ENCODE assay signal across 10 mouse cellular contexts in the genomic region with DNA sequence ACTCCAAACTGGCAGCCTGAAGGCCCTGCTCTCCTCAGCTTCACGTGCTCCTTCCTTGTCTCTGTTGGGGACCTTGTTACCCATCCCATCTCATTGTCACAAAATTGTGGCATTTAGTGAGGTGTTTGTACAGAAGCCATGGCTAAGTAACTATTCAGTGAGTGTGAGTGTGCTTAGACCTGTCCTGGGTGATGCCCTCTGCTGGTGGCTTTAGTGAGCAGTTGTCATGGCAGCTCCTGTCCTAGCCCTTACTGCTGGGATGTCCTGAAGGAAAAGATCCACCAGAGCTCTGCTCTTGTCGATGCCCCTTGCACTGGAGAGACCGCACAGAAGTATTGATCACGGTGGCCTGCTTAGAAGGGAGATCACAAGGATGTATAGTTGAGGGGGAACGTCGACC. TPM values are rescaled to one million over a fixed set of nuclear protein-coding genes. Genes with fewer than 3 reads are reported as not detected.
DNase-seq lines count a peak whose midpoint lies in the region; ATAC-seq and TF ChIP-seq lines count a peak whose summit lies in the region.
"Had no signal": no experiment of that assay in that cellular context is flagged by ENCODE, and none has a peak within 500 bp of the region (broad histone marks: within the 10 kb centered on the region; RNA-seq: fewer than 3 reads in every experiment).

No protein-coding gene starts in this region.

- H3K4me1 ChIP-seq in kidney, postnatal 0 days (replicated peaks; ENCODE audit: insufficient read depth, low read length) = no peaks in the 10 kb centered on the region
- H3K4me1 ChIP-seq in kidney, embryonic 14.5 days (ENCODE audit: control insufficient read depth, insufficient read depth, low read length) = no peaks in the 10 kb centered on the region
- peaks cover 2% of the 10 kb centered on the region; the same call in 1 of the 2 replicates for H3K4me1 ChIP-seq in G1E (ENCODE audit: insufficient read depth, low read depth, low read length)
- no peaks in the 10 kb centered on the region for H3K4me1 ChIP-seq in lung, postnatal 0 days (ENCODE audit: insufficient read depth, low read depth, low read length)
- no peaks in the 10 kb centered on the region for H3K4me1 ChIP-seq in limb, embryonic 10.5 days

- no peak overlapping the region for H3K4me2 ChIP-seq in kidney, postnatal 0 days (ENCODE audit: low read length)
- H3K4me2 ChIP-seq in kidney, embryonic 14.5 days (replicated peaks; ENCODE audit: low read depth, low read length) = no peak overlapping the region
- H3K4me2 ChIP-seq in lung, postnatal 0 days (replicated peaks; ENCODE audit: low read depth, low read length) = no peak overlapping the region
- H3K4me2 ChIP-seq: liver, embryonic 13.5 days had no signal

- H3K36me3 ChIP-seq in kidney, postnatal 0 days (ENCODE audit: insufficient read depth, low read length) = peaks cover 54% of the 10 kb centered on the region
- peaks cover 59% of the 10 kb centered on the region for H3K36me3 ChIP-seq in kidney, embryonic 14.5 days (ENCODE audit: control insufficient read depth, insufficient read depth, low read length)
- peaks cover 97% of the 10 kb centered on the region for H3K36me3 ChIP-seq in G1E (replicated peaks)
- H3K36me3 ChIP-seq in lung, postnatal 0 days (ENCODE audit: insufficient read depth, low read length) = peaks cover 55% of the 10 kb centered on the region; the same call in 1 of the 2 replicates
- H3K36me3 ChIP-seq in limb, embryonic 10.5 days = peaks cover 78% of the 10 kb centered on the region

- no peaks in the 10 kb centered on the region for H3K27me3 ChIP-seq in kidney, postnatal 0 days (ENCODE audit: insufficient read depth, low read length)
- no peaks in the 10 kb centered on the region for H3K27me3 ChIP-seq in kidney, embryonic 14.5 days (ENCODE audit: control insufficient read depth, insufficient read depth, low read length)
- no peaks in the 10 kb centered on the region for H3K27me3 ChIP-seq in G1E (ENCODE audit: insufficient read depth, low read length)
- no peaks in the 10 kb centered on the region for H3K27me3 ChIP-seq in lung, postnatal 0 days (replicated peaks; ENCODE audit: insufficient read depth, low read length)
- no peaks in the 10 kb centered on the region for H3K27me3 ChIP-seq in limb, embryonic 10.5 days (ENCODE audit: low read depth, poor library complexity, severe bottlenecking)
- H3K27me3 ChIP-seq: liver, embryonic 13.5 days had no signal

- no peak for ATAC-seq in kidney, postnatal 0 days (replicated peaks; ENCODE audit: low FRiP score, low read depth)
- no peak for ATAC-seq in kidney, embryonic 14.5 days (ENCODE audit: low FRiP score, low TSS enrichment)
- ATAC-seq in G1E (ENCODE audit: extremely low read depth, insufficient number of reproducible peaks, low FRiP score, poor library complexity, severe bottlenecking) = no peak
- 0 out of 2 replicates have a peak, but pooled peaks have one; percentile 21 for ATAC-seq in lung, postnatal 0 days

- H3K27ac ChIP-seq in kidney, postnatal 0 days = no peak overlapping the region
- H3K27ac ChIP-seq in kidney, embryonic 14.5 days (ENCODE audit: low read depth, low read length) = no peak overlapping the region
- H3K27ac ChIP-seq in lung, postnatal 0 days (ENCODE audit: low read length) = no peak overlapping the region
- no peak overlapping the region for H3K27ac ChIP-seq in limb, embryonic 10.5 days
- H3K27ac ChIP-seq: liver, embryonic 13.5 days had no signal

- DNase-seq in kidney, postnatal 0 days (ENCODE audit: low spot score) = peak; percentile 37
- peak; percentile 69 to 71 for DNase-seq in B cell, adult 2 months
- no peak for DNase-seq in G1E (ENCODE audit: low spot score)
- DNase-seq in lung, postnatal 0 days (ENCODE audit: low spot score) = no peak
- DNase-seq in urinary bladder, postnatal 14 days (ENCODE audit: low spot score) = no peak
- no peak for DNase-seq in limb, embryonic 10.5 days (ENCODE audit: low spot score)
- no peak for DNase-seq in gastrocnemius, postnatal 36 days
- DNase-seq: liver, embryonic 13.5 days had no signal

- TF ChIP-seq CTCF in kidney, postnatal 0 days (IDR thresholded peaks at IDR 0.05; ENCODE audit: low read depth) = peak; percentile 67
- TF ChIP-seq CTCF in G1E (IDR thresholded peaks at IDR 0.05; ENCODE audit: low read depth, low read length) = 0 out of 2 replicates have a peak, but pooled peaks have one; percentile 7
- TF ChIP-seq CTCF in lung, postnatal 0 days (IDR thresholded peaks at IDR 0.05) = peak; percentile 67

- no peak overlapping the region for H3K4me3 ChIP-seq in kidney, postnatal 0 days (replicated peaks; ENCODE audit: low read depth, low read length)
- H3K4me3 ChIP-seq in kidney, embryonic 14.5 days (ENCODE audit: low read length) = no peak overlapping the region
- H3K4me3 ChIP-seq in G1E (ENCODE audit: low read depth, low read length) = no peak overlapping the region
- H3K4me3 ChIP-seq in lung, postnatal 0 days (ENCODE audit: low read depth, low read length) = no peak overlapping the region
- H3K4me3 ChIP-seq in limb, embryonic 10.5 days = no peak overlapping the region
- H3K4me3 ChIP-seq: liver, embryonic 13.5 days had no signal

- WGBS in kidney, postnatal 0 days = 91% methylated on average over 6 of the region's 6 CpGs
- WGBS in kidney, embryonic 14.5 days = 94% methylated on average over 6 of the region's 6 CpGs
- 91% methylated on average over 6 of the region's 6 CpGs for WGBS in lung, postnatal 0 days
- 93% methylated on average over 6 of the region's 6 CpGs for WGBS in limb, embryonic 10.5 days

- H3K9me3 ChIP-seq in kidney, postnatal 0 days (replicated peaks; ENCODE audit: low read length) = no peaks in the 10 kb centered on the region
- no peaks in the 10 kb centered on the region for H3K9me3 ChIP-seq in kidney, embryonic 14.5 days (ENCODE audit: control insufficient read depth, low read length)
- H3K9me3 ChIP-seq in G1E (replicated peaks) = no peaks in the 10 kb centered on the region
- no peaks in the 10 kb centered on the region for H3K9me3 ChIP-seq in lung, postnatal 0 days (ENCODE audit: low read length)
- H3K9me3 ChIP-seq in limb, embryonic 10.5 days (replicated peaks) = no peaks in the 10 kb centered on the region
- H3K9me3 ChIP-seq: liver, embryonic 13.5 days had no signal

- TF ChIP-seq EP300 in lung, postnatal 0 days (IDR thresholded peaks at IDR 0.05) = no peak

- intact Hi-C loops in gastrocnemius, postnatal 36 days (cut with DNase I) = loop anchor here (10.0 kb wide), 1 partner anchor 223 kb away; no protein-coding TSS in a partner anchor

- H3K9ac ChIP-seq in kidney, postnatal 0 days (ENCODE audit: low read depth, low read length) = no peak overlapping the region
- H3K9ac ChIP-seq in kidney, embryonic 14.5 days (ENCODE audit: low read depth, low read length) = no peak overlapping the region
- H3K9ac ChIP-seq in lung, postnatal 0 days (replicated peaks; ENCODE audit: low read depth) = no peak overlapping the region
- H3K9ac ChIP-seq: liver, embryonic 13.5 days had no signal

RNA-seq across cellular contexts. Expression of a gene that starts 7.0 kb away (rescaled TPM):
- 73.2 and 83.9 TPM in 2 replicates for polyA plus RNA-seq in kidney, postnatal 0 days (2015; fragmentation: Nextera tagmentation; extraction: Ambion mirVana)
- 64.0 and 74.4 TPM in 2 replicates for polyA plus RNA-seq in kidney, embryonic 14.5 days (2014; fragmentation: Nextera tagmentation; extraction: Ambion mirVana)
- total RNA-seq in G1E (2014; fragmentation: Nextera tagmentation) (22.7 and 26.2 TPM in 2 replicates), G1E (2017) (112 and 135 TPM in 2 replicates)
- 28.7 and 58.2 TPM in 2 replicates for polyA plus RNA-seq in G1E (2012)
- polyA plus RNA-seq in lung, postnatal 0 days (2015; fragmentation: Nextera tagmentation; extraction: Ambion mirVana) = 73.4 and 74.2 TPM in 2 replicates
- 78.6 and 79.5 TPM in 2 replicates for polyA plus RNA-seq in limb, embryonic 10.5 days (2016; fragmentation: Nextera tagmentation; extraction: Ambion mirVana)
- total RNA-seq in gastrocnemius, postnatal 36 days (2021) = 10 to 100 TPM; 27.0 to 27.6 TPM

RNA-seq across cellular contexts. Expression of a gene that starts 11.1 kb away (rescaled TPM):
- 0.50 and 0.51 TPM in 2 replicates for polyA plus RNA-seq in kidney, postnatal 0 days (2015; fragmentation: Nextera tagmentation; extraction: Ambion mirVana)
- polyA plus RNA-seq in kidney, embryonic 14.5 days (2014; fragmentation: Nextera tagmentation; extraction: Ambion mirVana) = 0.77 and 1.0 TPM in 2 replicates
- total RNA-seq in G1E (2014; fragmentation: Nextera tagmentation) = not detected in 2 replicates
- total RNA-seq in G1E (2017) = 0.22 TPM in 1 of 2 replicates, not detected in the other
- not detected in 2 replicates for polyA plus RNA-seq in G1E (2012)
- 0.58 and 0.64 TPM in 2 replicates for polyA plus RNA-seq in lung, postnatal 0 days (2015; fragmentation: Nextera tagmentation; extraction: Ambion mirVana)
- polyA plus RNA-seq in limb, embryonic 10.5 days (2016; fragmentation: Nextera tagmentation; extraction: Ambion mirVana) = 1.9 and 2.2 TPM in 2 replicates
- total RNA-seq in gastrocnemius, postnatal 36 days (2021) = not detected

RNA-seq across cellular contexts. Expression of a gene that starts 25.0 kb away (rescaled TPM):
- polyA plus RNA-seq in kidney, postnatal 0 days (2015; fragmentation: Nextera tagmentation; extraction: Ambion mirVana) = 0.20 TPM in 1 of 2 replicates, not detected in the other
- polyA plus RNA-seq in kidney, embryonic 14.5 days (2014; fragmentation: Nextera tagmentation; extraction: Ambion mirVana) = 0.40 TPM in 1 of 2 replicates, not detected in the other
- total RNA-seq in G1E (2014; fragmentation: Nextera tagmentation) (not detected in 2 replicates), G1E (2017) (0.17 TPM in 1 of 2 replicates, not detected in the other)
- not detected in 2 replicates for polyA plus RNA-seq in G1E (2012)
- polyA plus RNA-seq in lung, postnatal 0 days (2015; fragmentation: Nextera tagmentation; extraction: Ambion mirVana) = 0.27 and 0.41 TPM in 2 replicates
- polyA plus RNA-seq in limb, embryonic 10.5 days (2016; fragmentation: Nextera tagmentation; extraction: Ambion mirVana) = 0.21 TPM in 1 of 2 replicates, not detected in the other
- total RNA-seq in gastrocnemius, postnatal 36 days (2021) = under 1 TPM in 1 of 2 experiments, not detected in 1; 0.52 TPM
- polyA plus RNA-seq: heart, embryonic 14.5 days; liver, embryonic 13.5 days had no signal

RNA-seq across cellular contexts. Expression of a gene that starts 53.7 kb away (rescaled TPM):
- polyA plus RNA-seq in kidney, postnatal 0 days (2015; fragmentation: Nextera tagmentation; extraction: Ambion mirVana) = 0.13 and 0.14 TPM in 2 replicates
- 0.19 and 0.57 TPM in 2 replicates for polyA plus RNA-seq in kidney, embryonic 14.5 days (2014; fragmentation: Nextera tagmentation; extraction: Ambion mirVana)
- 0.83 TPM in 1 of 2 replicates, not detected in the other for total RNA-seq in G1E (2014; fragmentation: Nextera tagmentation)
- 0.46 and 0.87 TPM in 2 replicates for total RNA-seq in G1E (2017)
- polyA plus RNA-seq in G1E (2012) = 0.16 and 0.20 TPM in 2 replicates
- 9.3 and 11.9 TPM in 2 replicates for polyA plus RNA-seq in lung, postnatal 0 days (2015; fragmentation: Nextera tagmentation; extraction: Ambion mirVana)
- polyA plus RNA-seq in limb, embryonic 10.5 days (2016; fragmentation: Nextera tagmentation; extraction: Ambion mirVana) = 0.11 and 0.39 TPM in 2 replicates
- total RNA-seq in gastrocnemius, postnatal 36 days (2021) = under 1 TPM; 0.25 to 0.33 TPM

Comparison
In these comparisons a context has a peak if more than half of its experiments do, and no peak if none do; other contexts are left out.
1. DNase-seq: peak in kidney, postnatal 0 days (single experiment) and B cell, adult 2 months (2 of 2); none in G1E (single experiment), lung, postnatal 0 days (single experiment), urinary bladder, postnatal 14 days (single experiment), limb, embryonic 10.5 days (single experiment) and gastrocnemius, postnatal 36 days (0 of 2).
2. CTCF ChIP-seq: peak in every context shown above with its lines; median percentile 67 in kidney, postnatal 0 days; 67 in lung, postnatal 0 days; 7 in G1E.